Mouse (Mus musculus) limb, embryonic 14.5 days (tissue): ENCODE measurements at regions not wholly inside any gene's neighbourhood (a gene's known extent, or its start where the extent isn't known, plus 50 kb on each side); places are given as distances from the start of the nearest gene placed in this dataset.

Source experiments
- ATAC-seq: fragments of 200-750 bp; cut with Nextera tagmentation; 2 replicates; pipeline ENCODE4 v1.8.0; 2017; ENCODE audit warnings: low read depth, moderate number of reproducible peaks, moderate TSS enrichment; ENCODE audit not compliant: low FRiP score
- DNase-seq: peaks from one replicate; pipeline ENCODE4 v3.0.0-alpha.2; 2015; ENCODE audit warnings: low spot score
- H3K27ac ChIP-seq: fragments of 300-500 bp; sonication (generic); replicated peaks from 2 replicates; pipeline ENCODE4 v1.5.1; 2014; ENCODE audit warnings: low read depth, mild to moderate bottlenecking, low read length, moderate library complexity, mixed read lengths
- H3K27me3 ChIP-seq: fragments of 300-500 bp; sonication (generic); 2 replicates; pipeline ENCODE4 v1.6.1; 2014; ENCODE audit warnings: low read length, mixed read lengths; ENCODE audit not compliant: control insufficient read depth, insufficient read depth
- H3K36me3 ChIP-seq: fragments of 300-500 bp; sonication (generic); 2 replicates; pipeline ENCODE4 v1.6.1; 2014; ENCODE audit warnings: mild to moderate bottlenecking, low read length, moderate library complexity, mixed read lengths; ENCODE audit not compliant: control insufficient read depth, insufficient read depth
- H3K4me1 ChIP-seq: fragments of 300-500 bp; sonication (generic); 2 replicates; pipeline ENCODE4 v1.6.1; 2014; ENCODE audit warnings: antibody characterized with exemption, low read length, mixed read lengths; ENCODE audit not compliant: control insufficient read depth, insufficient read depth
- H3K4me2 ChIP-seq: fragments of 300-500 bp; sonication (generic); replicated peaks from 2 replicates; pipeline ENCODE4 v1.6.1; 2014; ENCODE audit warnings: low read depth, mild to moderate bottlenecking, low read length, moderate library complexity; ENCODE audit not compliant: severe bottlenecking
- H3K4me3 ChIP-seq: fragments of 300-500 bp; sonication (generic); replicated peaks from 2 replicates; pipeline ENCODE4 v1.5.1; 2014; ENCODE audit warnings: low read length
- H3K9ac ChIP-seq: fragments of 300-500 bp; sonication (generic); 2 replicates; pipeline ENCODE4 v1.6.1; 2014; ENCODE audit warnings: mild to moderate bottlenecking, low read depth, low read length, moderate library complexity; ENCODE audit not compliant: severe bottlenecking
- H3K9me3 ChIP-seq: fragments of 300-500 bp; sonication (generic); 2 replicates; pipeline ENCODE4 v1.6.1; 2016; ENCODE audit warnings: low read length; ENCODE audit not compliant: control insufficient read depth
- POLR2A ChIP-seq: fragments of 200-500 bp; IDR thresholded peaks from 2 replicates; pipeline ENCODE4 v1.8.0; 2012; ENCODE audit warnings: inconsistent platforms, mild to moderate bottlenecking, moderate library complexity, borderline replicate concordance; ENCODE audit not compliant: insufficient read depth, insufficient read length; ENCODE audit errors: extremely low read depth
- WGBS: fragments of 180-500 bp; shearing (Covaris S2); extraction: QIAGEN DNeasy Blood & Tissue Kit; methylation state at CpG from one replicate; pipeline ENCODE4 v1.1.7; 2014; 5-methylcytosine and 5-hydroxymethylcytosine counted together

DNA sequence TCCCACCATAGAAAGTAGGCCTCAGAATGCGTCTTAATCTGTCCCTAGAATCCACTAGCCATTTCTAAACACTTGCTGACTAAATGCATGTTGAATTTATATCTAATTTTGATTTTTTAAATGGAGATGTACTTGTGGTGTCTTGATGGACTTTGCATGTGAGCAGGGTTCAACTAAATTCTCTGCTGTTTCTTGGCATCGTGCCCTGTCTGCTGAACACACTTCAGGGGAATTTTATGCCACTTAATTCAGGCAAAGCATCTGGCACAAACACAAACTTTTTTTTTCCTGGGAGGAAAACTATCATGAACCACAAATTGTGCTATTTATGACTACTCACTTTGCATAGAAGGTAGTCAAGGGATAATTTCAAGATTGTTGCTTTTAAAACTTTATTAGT lies 87.7 kb downstream of the Stc2 start:
- no peaks in the 10 kb centered on the region for H3K9me3 ChIP-seq
- H3K9ac ChIP-seq, result no peak overlapping the region
- no peak overlapping the region for H3K4me2 ChIP-seq
- WGBS, result 48% methylated on average over 2 of the region's 2 CpGs
- no peaks in the 10 kb centered on the region; the same call in 1 of the 2 replicates for H3K4me1 ChIP-seq
- TF ChIP-seq POLR2A, result no peak
- ATAC-seq, result no peak
- H3K27ac ChIP-seq, result 0 out of 2 replicates have a peak overlapping the region, but pooled peaks have one; percentile 13
- no peaks in the 10 kb centered on the region for H3K36me3 ChIP-seq
- DNase-seq, result peak; percentile 12
- no peak overlapping the region for H3K4me3 ChIP-seq
- no peaks in the 10 kb centered on the region for H3K27me3 ChIP-seq

DNA sequence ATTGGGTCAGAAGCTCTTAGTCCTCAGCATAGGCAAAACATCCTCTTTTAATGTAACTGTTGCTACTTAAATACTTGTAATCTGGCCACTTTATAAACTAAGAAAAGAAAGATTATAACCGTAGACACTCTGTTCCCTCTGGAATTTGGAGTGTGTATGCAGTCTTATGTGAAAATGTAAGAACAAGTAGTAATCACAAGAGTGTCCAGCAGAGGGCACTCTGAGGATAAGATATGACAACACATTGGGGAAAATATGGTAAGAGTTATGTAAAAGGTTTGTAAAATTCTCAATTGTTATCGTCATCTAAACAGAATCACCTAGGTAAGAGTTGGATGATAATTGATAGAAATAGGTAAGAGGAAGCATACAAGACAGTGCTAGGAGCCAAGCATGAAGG lies 66.2 kb upstream of the Gm17332 start:
- DNase-seq, result peak; percentile 84

More for the DNA sequence above, 66.2 kb upstream of the Gm17332 start:
- ATAC-seq, result no peak
- Histone ChIP-seq H3K27me3 (no peaks in the 10 kb centered on the region), H3K36me3 (no peaks in the 10 kb centered on the region), H3K4me1 (no peaks in the 10 kb centered on the region), H3K9ac (no peak overlapping the region), H3K9me3 (no peaks in the 10 kb centered on the region), H3K4me2 (no peak overlapping the region), H3K4me3 (no peak overlapping the region), H3K27ac (no peak overlapping the region)
- 26% methylated on average over 2 of the region's 2 CpGs for WGBS
- no peak for TF ChIP-seq POLR2A
